Mouse (Mus musculus) forebrain, embryonic 11.5 days (tissue): ENCODE measurements around the gene 1700012B07Rik. TPM values are rescaled to one million over a fixed set of nuclear protein-coding genes. Genes with fewer than 3 reads are reported as not detected.

Experiments used
- ATAC-seq: fragments of 200-750 bp; cut with Nextera tagmentation; replicated peaks from 2 replicates; pipeline ENCODE4 v1.8.0; 2017; ENCODE audit warnings: moderate TSS enrichment; ENCODE audit not compliant: low FRiP score
- DNase-seq: peaks from one replicate; pipeline ENCODE4 v3.0.0-alpha.2; 2017; ENCODE audit warnings: low spot score
- H3K27ac ChIP-seq: fragments of 300-500 bp; sonication (generic); 2 replicates; pipeline ENCODE4 v1.5.1; 2014; ENCODE audit warnings: low read depth, low read length
- H3K27me3 ChIP-seq: fragments of 300-500 bp; sonication (generic); 2 replicates; pipeline ENCODE4 v1.6.1; 2014; ENCODE audit warnings: mild to moderate bottlenecking, low read length, mixed read lengths; ENCODE audit not compliant: control insufficient read depth, insufficient read depth
- H3K36me3 ChIP-seq: fragments of 300-500 bp; sonication (generic); 2 replicates; pipeline ENCODE4 v1.6.1; 2014; ENCODE audit warnings: mild to moderate bottlenecking, low read length, moderate library complexity, mixed read lengths; ENCODE audit not compliant: control insufficient read depth, insufficient read depth
- H3K4me1 ChIP-seq: fragments of 300-500 bp; sonication (generic); replicated peaks from 2 replicates; pipeline ENCODE4 v1.6.1; 2014; ENCODE audit warnings: low read length, mixed read lengths; ENCODE audit not compliant: control insufficient read depth, insufficient read depth
- H3K4me2 ChIP-seq: fragments of 300-500 bp; sonication (generic); 2 replicates; pipeline ENCODE4 v1.6.1; 2014; ENCODE audit warnings: low read depth, mild to moderate bottlenecking, low read length, moderate library complexity, mixed read lengths; ENCODE audit not compliant: severe bottlenecking
- H3K4me3 ChIP-seq: fragments of 300-500 bp; sonication (generic); 2 replicates; pipeline ENCODE4 v1.5.1; 2014; ENCODE audit warnings: low read depth, low read length
- H3K9ac ChIP-seq: fragments of 300-500 bp; sonication (generic); 2 replicates; pipeline ENCODE4 v1.6.1; 2014; ENCODE audit warnings: low read length
- H3K9me3 ChIP-seq: fragments of 300-500 bp; sonication (generic); 2 replicates; pipeline ENCODE4 v1.6.1; 2016; ENCODE audit warnings: low read length, mixed read lengths; ENCODE audit not compliant: control insufficient read depth
- WGBS: fragments of 180-500 bp; shearing (Covaris S2); extraction: QIAGEN DNeasy Blood & Tissue Kit; methylation state at CpG from one replicate; pipeline ENCODE4 v1.1.7; 2014; 5-methylcytosine and 5-hydroxymethylcytosine counted together
- polyA plus RNA-seq: library from polyadenylated mRNA; unstranded; fragments of >200 nt; fragmentation: Nextera tagmentation; extraction: Ambion mirVana; gene quantifications from 2 replicates; pipeline ENCODE4 v1.2.1, GENCODE M21; 2014

The 1700012B07Rik gene
- polyA plus RNA-seq = not detected in 2 replicates

- H3K27ac ChIP-seq = no peak within 1 kb of the TSS
- H3K27me3 ChIP-seq = no peaks in the 10 kb centered on the region
- no peak within 1 kb of the TSS for H3K4me3 ChIP-seq
- ATAC-seq (no peak), DNase-seq (no peak)
- H3K9me3 ChIP-seq = no peaks in the 10 kb centered on the region
- H3K4me2 ChIP-seq = no peak within 1 kb of the TSS
- H3K9ac ChIP-seq = no peak within 1 kb of the TSS
- no peaks in the 10 kb centered on the region for H3K36me3 ChIP-seq
- H3K4me1 ChIP-seq = no peaks in the 10 kb centered on the region
- WGBS = 88% methylated on average over 4 of the region's 4 CpGs
Observed at GRCm38 (mm10) chr11:109827946-109828345, at the start of gene 1700012B07Rik. Gene 1700012B07Rik (minus strand): TSS chr11:109828046.

- H3K27ac ChIP-seq = no peak overlapping the region
- ATAC-seq (no peak), DNase-seq (no peak)
Observed at GRCm38 (mm10) chr11:109876767-109877166, 48.9 kb upstream of the 1700012B07Rik start.

GRCm38 (mm10) chr11:109875834-109876233 lies 48.0 kb upstream of the 1700012B07Rik start:
- ATAC-seq (no peak), DNase-seq (no peak)
- no peaks in the 10 kb centered on the region for H3K9me3 ChIP-seq
- WGBS = 89% methylated on average over 3 of the region's 3 CpGs
- no peaks in the 10 kb centered on the region for H3K4me1 ChIP-seq
- no peak overlapping the region for H3K27ac ChIP-seq
- no peaks in the 10 kb centered on the region for H3K27me3 ChIP-seq
- H3K9ac ChIP-seq = no peak overlapping the region
- H3K4me3 ChIP-seq = no peak overlapping the region
- H3K36me3 ChIP-seq = no peaks in the 10 kb centered on the region
- no peak overlapping the region for H3K4me2 ChIP-seq

More at GRCm38 (mm10) chr11:109876767-109877166, 48.9 kb upstream of the 1700012B07Rik start:
- H3K4me2 ChIP-seq = no peak overlapping the region
- H3K27me3 ChIP-seq = no peaks in the 10 kb centered on the region
- no peak overlapping the region for H3K9ac ChIP-seq
- WGBS = 87% methylated on average over 9 of the region's 9 CpGs
- no peaks in the 10 kb centered on the region for H3K36me3 ChIP-seq
- no peaks in the 10 kb centered on the region for H3K4me1 ChIP-seq
- no peak overlapping the region for H3K4me3 ChIP-seq
- no peaks in the 10 kb centered on the region for H3K9me3 ChIP-seq

GRCm38 (mm10) chr11:109875525-109875802 lies 47.6 kb upstream of the 1700012B07Rik start:
- WGBS = 84% methylated on average over 1 of the region's 1 CpGs
- H3K4me2 ChIP-seq = no peak overlapping the region
- no peak overlapping the region for H3K9ac ChIP-seq
- H3K27me3 ChIP-seq = no peaks in the 10 kb centered on the region
- no peak overlapping the region for H3K27ac ChIP-seq
- DNase-seq = no peak
- no peaks in the 10 kb centered on the region for H3K4me1 ChIP-seq
- H3K36me3 ChIP-seq = no peaks in the 10 kb centered on the region
- ATAC-seq = no peak
- H3K9me3 ChIP-seq = no peaks in the 10 kb centered on the region
- H3K4me3 ChIP-seq = no peak overlapping the region

DNA sequence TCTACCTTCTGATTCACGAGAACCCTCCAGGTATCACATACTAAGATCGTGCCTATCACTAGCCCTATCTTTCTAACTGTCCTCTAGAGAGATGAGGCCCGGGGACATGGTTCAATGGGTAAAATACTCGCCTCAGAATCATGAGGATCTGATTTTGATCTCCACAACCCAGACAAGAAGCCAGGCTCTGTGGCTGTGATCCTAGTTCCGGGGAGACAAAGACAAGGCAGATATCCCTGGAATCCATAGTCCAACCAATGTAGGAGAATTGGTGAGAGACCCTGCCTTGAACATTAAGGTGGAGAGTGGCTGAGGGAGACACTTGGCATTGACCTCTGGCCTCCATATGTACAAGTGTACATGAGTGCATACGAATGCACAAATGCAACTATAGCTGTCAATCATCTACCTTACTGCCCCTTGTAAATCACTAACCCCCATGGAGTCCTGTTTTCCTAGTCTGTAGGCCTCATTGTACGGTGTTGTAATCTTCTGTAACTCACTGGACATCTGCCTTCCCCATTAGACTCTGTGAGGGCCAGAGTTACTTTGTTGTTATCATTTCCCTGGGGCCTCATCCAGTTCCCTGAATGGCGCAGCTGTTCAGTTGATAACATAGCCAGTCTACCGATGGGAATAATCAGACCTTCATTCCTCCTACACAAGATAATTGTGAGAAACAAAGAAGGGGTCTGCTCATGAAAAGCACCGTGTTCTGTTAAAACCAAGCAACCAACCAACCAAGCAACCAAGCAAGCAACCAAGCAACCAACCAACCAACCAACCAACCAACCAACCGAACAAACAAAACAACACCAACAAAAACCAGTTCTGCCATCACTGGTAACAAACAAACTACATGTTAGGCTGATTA lies 47.0 kb upstream of the 1700012B07Rik start:
- no peak overlapping the region for H3K4me2 ChIP-seq

GRCm38 (mm10) chr11:109873852-109874610 lies 46.2 kb upstream of the 1700012B07Rik start:
- H3K4me2 ChIP-seq = no peak overlapping the region
- no peak for DNase-seq

More for the DNA sequence above, 47.0 kb upstream of the 1700012B07Rik start:
- no peak overlapping the region for H3K4me3 ChIP-seq
- ATAC-seq (no peak), DNase-seq (no peak)
- H3K9me3 ChIP-seq = no peaks in the 10 kb centered on the region
- H3K4me1 ChIP-seq = no peaks in the 10 kb centered on the region
- no peaks in the 10 kb centered on the region for H3K36me3 ChIP-seq
- WGBS = 89% methylated on average over 11 of the region's 11 CpGs
- no peak overlapping the region for H3K9ac ChIP-seq
- H3K27me3 ChIP-seq = no peaks in the 10 kb centered on the region
- H3K27ac ChIP-seq = no peak overlapping the region

DNA sequence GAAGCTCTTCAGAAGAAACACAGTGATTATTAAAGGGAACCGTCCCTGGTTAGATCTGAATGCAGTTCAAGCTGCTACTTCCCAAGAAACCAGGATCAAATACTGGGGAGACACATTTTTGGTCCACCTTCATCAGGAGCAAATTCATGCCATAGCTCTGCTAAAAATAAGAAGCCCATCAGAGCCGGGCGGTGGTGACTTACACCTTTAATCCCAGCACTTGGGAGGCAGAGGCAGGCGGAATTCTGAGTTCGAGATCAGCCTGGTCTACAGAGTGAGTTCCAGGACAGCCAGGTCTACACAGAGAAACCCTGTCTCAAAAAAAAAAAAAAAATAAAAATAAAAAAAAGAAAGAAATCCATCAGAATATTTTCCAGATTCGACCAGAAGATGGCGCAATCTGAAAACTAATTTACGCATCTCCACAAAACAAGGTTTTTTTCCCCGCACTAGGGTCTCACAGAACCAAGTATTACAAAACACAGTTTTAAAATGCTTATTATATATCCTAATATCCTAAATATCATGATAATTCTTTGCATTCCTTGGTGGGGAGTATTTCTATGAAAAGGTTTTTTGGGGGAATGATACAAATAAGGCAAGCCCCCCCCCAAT lies 45.4 kb upstream of the 1700012B07Rik start:
- no peaks in the 10 kb centered on the region for H3K27me3 ChIP-seq
- H3K27ac ChIP-seq = no peak overlapping the region
- WGBS = 50% methylated on average over 9 of the region's 9 CpGs
- no peaks in the 10 kb centered on the region for H3K4me1 ChIP-seq
- H3K36me3 ChIP-seq = no peaks in the 10 kb centered on the region
- no peak overlapping the region for H3K4me2 ChIP-seq
- H3K9me3 ChIP-seq = no peaks in the 10 kb centered on the region
- ATAC-seq = no peak
- no peak for DNase-seq
- H3K9ac ChIP-seq = no peak overlapping the region
- no peak overlapping the region for H3K4me3 ChIP-seq

More at GRCm38 (mm10) chr11:109873852-109874610, 46.2 kb upstream of the 1700012B07Rik start:
- no peaks in the 10 kb centered on the region for H3K36me3 ChIP-seq
- H3K4me1 ChIP-seq = no peaks in the 10 kb centered on the region
- H3K9me3 ChIP-seq = no peaks in the 10 kb centered on the region
- no peak overlapping the region for H3K4me3 ChIP-seq
- ATAC-seq = no peak
- 87% methylated on average over 22 of the region's 22 CpGs for WGBS
- H3K9ac ChIP-seq = no peak overlapping the region
- H3K27me3 ChIP-seq = no peaks in the 10 kb centered on the region
- H3K27ac ChIP-seq = no peak overlapping the region

DNA sequence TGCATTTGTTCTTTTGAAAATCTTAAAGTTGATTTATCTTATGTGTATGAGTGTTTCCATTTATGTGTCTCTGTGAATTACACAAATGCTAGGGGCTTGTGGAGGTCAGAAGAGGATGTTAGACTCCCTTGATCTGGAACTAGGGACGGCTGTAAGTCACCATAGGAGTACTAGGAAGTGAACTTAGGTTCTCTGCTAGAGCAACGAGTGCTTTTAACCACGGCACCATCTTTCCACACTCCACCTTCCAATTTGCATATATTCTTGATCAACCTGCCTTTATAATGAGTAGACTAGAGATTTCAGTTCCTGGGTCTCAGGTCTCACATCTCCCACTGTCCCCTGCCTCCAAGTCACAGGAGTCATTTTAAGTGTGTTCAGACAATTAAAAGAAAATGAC lies 44.8 kb upstream of the 1700012B07Rik start:
- Histone ChIP-seq H3K9ac (no peak overlapping the region), H3K4me2 (no peak overlapping the region), H3K36me3 (no peaks in the 10 kb centered on the region), H3K27ac (no peak overlapping the region), H3K4me1 (no peaks in the 10 kb centered on the region), H3K4me3 (no peak overlapping the region), H3K27me3 (no peaks in the 10 kb centered on the region), H3K9me3 (no peaks in the 10 kb centered on the region)
- WGBS = 93% methylated on average over 3 of the region's 3 CpGs
- ATAC-seq (no peak), DNase-seq (no peak)
